In the genomic region with DNA sequence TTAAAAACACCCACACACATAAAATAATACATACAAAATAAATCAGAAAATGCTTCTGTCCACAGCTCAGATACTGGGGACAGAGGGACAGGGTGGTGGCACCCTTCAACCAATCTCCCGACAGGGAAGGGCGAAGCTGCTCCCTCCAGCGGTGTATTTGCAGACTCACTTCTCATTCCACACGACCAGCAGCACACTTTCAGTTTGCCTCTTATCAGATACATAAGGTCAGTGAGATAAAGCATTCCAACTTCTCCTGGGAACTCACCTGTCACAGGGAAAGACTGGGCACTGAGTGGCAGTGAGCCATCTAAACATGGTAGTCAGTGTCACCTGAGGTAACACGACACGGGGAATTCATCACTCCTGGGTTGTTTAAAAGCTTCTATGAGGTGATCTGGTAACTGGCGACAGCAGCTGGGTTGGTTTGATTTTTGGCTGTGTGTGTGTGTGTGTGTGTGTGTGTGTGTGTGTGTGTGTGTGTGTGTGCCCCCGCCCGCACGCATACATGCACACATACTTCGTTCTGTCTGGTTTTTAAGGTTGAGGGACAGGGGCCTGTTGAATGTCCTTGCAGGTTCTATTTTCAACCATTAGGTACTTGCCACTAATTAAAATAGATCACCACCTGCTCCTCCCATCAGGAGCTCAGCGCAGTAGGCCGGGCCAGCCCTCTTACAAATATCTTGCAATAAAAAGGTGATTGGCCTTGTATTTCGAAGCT, we compare ENCODE assay signal across 9 mouse cellular contexts. TPM values are rescaled to one million over a fixed set of nuclear protein-coding genes. Genes with fewer than 3 reads are reported as not detected.
DNase-seq lines count a peak whose midpoint lies in the region; ATAC-seq and TF ChIP-seq lines count a peak whose summit lies in the region.
"Had no signal": no experiment of that assay in that cellular context is flagged by ENCODE, and none has a peak within 500 bp of the region (broad histone marks: within the 10 kb centered on the region; RNA-seq: fewer than 3 reads in every experiment).

No protein-coding gene starts in this region.

- TF ChIP-seq RAD21 in CH12.LX (IDR thresholded peaks at IDR 0.05; ENCODE audit: low read depth, low read length), result peak; percentile 43

- dilution Hi-C loops in CH12.LX (cut with MboI; ENCODE audit: extremely low pct_ligation_motif_present, extremely low pct_unique_long_range_greater_than_20kb, low sequenced_read_pairs), result no loop called here

- peaks cover 37 to 78% of the 10 kb centered on the region in 2 experiments for H3K4me1 ChIP-seq in CH12.LX (ENCODE audit: control insufficient read depth in 1 of 2, insufficient read depth in 2 of 2)
- peaks cover 15% of the 10 kb centered on the region for H3K4me1 ChIP-seq in embryonic fibroblast, embryonic 13.5 days (ENCODE audit: control insufficient read depth, insufficient read depth, low read length)
- no peaks in the 10 kb centered on the region; the same call in 1 of the 2 replicates for H3K4me1 ChIP-seq in intestine, postnatal 0 days (replicated peaks; ENCODE audit: control insufficient read depth, insufficient read depth, low read length)

- no peaks in the 10 kb centered on the region for H3K27me3 ChIP-seq in CH12.LX (replicated peaks)
- H3K27me3 ChIP-seq in intestine, postnatal 0 days (replicated peaks; ENCODE audit: control insufficient read depth, insufficient read depth, low read length), result 0 out of 2 replicates have a peak, but pooled peaks cover 5% of the 10 kb centered on the region
- H3K27me3 ChIP-seq: kidney, embryonic 15.5 days had no signal

- peak overlapping the region; percentile 63 for H3K4me3 ChIP-seq in gastrocnemius, adult 2 months
- H3K4me3 ChIP-seq in CH12.LX (replicated peaks in 1 of 3; ENCODE audit: low read depth in 2 of 3, low read length in 2 of 3, poor library complexity in 1 of 3), result peak overlapping the region; percentile 29 to 62 (median 41)
- no peak overlapping the region for H3K4me3 ChIP-seq in embryonic fibroblast, embryonic 13.5 days (ENCODE audit: insufficient read depth, low read length)
- no peak overlapping the region for H3K4me3 ChIP-seq in intestine, postnatal 0 days (ENCODE audit: low read depth, low read length)
- H3K4me3 ChIP-seq: kidney, embryonic 15.5 days had no signal

- ATAC-seq in intestine, postnatal 0 days, result 0 out of 2 replicates have a peak, but pooled peaks have one; percentile 20

- H3K4me2 ChIP-seq in CH12.LX (ENCODE audit: insufficient read depth, low read depth, poor library complexity, severe bottlenecking), result peak overlapping the region; percentile 93
- H3K4me2 ChIP-seq in intestine, postnatal 0 days (replicated peaks; ENCODE audit: low read depth), result no peak overlapping the region
- H3K4me2 ChIP-seq: kidney, embryonic 15.5 days had no signal

- peak overlapping the region; percentile 91 for H3K9ac ChIP-seq in CH12.LX (ENCODE audit: insufficient read depth, low read depth)
- no peak overlapping the region for H3K9ac ChIP-seq in intestine, postnatal 0 days (ENCODE audit: low read depth, low read length)
- H3K9ac ChIP-seq: kidney, embryonic 15.5 days had no signal

- peaks cover 76% of the 10 kb centered on the region for H3K79me2 ChIP-seq in CH12.LX (replicated peaks; ENCODE audit: control insufficient read depth, extremely low read depth, insufficient read depth, poor library complexity, severe bottlenecking)

- H3K27ac ChIP-seq in gastrocnemius, adult 2 months, result peak overlapping the region; percentile 97
- peak overlapping the region; percentile 99 for H3K27ac ChIP-seq in CH12.LX (ENCODE audit: insufficient read depth, low read depth)
- H3K27ac ChIP-seq in embryonic fibroblast, embryonic 13.5 days (ENCODE audit: insufficient read depth, low read length), result peak overlapping the region; percentile 50; the same call in 1 of the 2 replicates
- no peak overlapping the region for H3K27ac ChIP-seq in intestine, postnatal 0 days (ENCODE audit: low read depth, low read length)
- H3K27ac ChIP-seq: kidney, embryonic 15.5 days had no signal

- whole genome bisulfite sequencing in intestine, postnatal 0 days, result 60% methylated on average over 14 of the region's 14 CpGs

- in situ Hi-C loops in CH12.LX (cut with MboI; ENCODE audit: low pct_ligation_motif_present, low pct_unique_long_range_greater_than_20kb, low sequenced_read_pairs), result no loop called here

- peaks cover 15% of the 10 kb centered on the region for H3K9me3 ChIP-seq in CH12.LX (replicated peaks; ENCODE audit: low read length)
- H3K9me3 ChIP-seq in intestine, postnatal 0 days (ENCODE audit: control insufficient read depth), result no peaks in the 10 kb centered on the region
- H3K9me3 ChIP-seq: kidney, embryonic 15.5 days had no signal

- TF ChIP-seq CTCF in gastrocnemius, adult 2 months (IDR thresholded peaks at IDR 0.05), result peak; percentile 41
- TF ChIP-seq CTCF in CH12.LX (conservative IDR thresholded peaks at IDR 0.05 in 1 of 2, IDR thresholded peaks at IDR 0.05 in 1 of 2; ENCODE audit: low read depth in 2 of 2, low read length in 2 of 2), result peak in 1 of 2 experiments; percentile 78; a peak in 2 of 4 replicates
- TF ChIP-seq CTCF in embryonic fibroblast, embryonic 13.5 days (IDR thresholded peaks at IDR 0.05; ENCODE audit: borderline replicate concordance, insufficient read depth, low read length), result no peak
- peak; percentile 73 for TF ChIP-seq CTCF in intestine, postnatal 0 days (IDR thresholded peaks at IDR 0.05; ENCODE audit: low read depth)

- intact Hi-C loops in gastrocnemius, adult 2 months (cut with DNase I), result loop anchor here (2.0 kb wide), 1 partner anchor 19 kb away; no protein-coding TSS in a partner anchor
- intact Hi-C loops in left cerebral cortex, postnatal 4 days (cut with DNase I), result no loop called here

- TF ChIP-seq EP300 in CH12.LX (IDR thresholded peaks at IDR 0.05; ENCODE audit: low read length), result peak; percentile 63

- H3K36me3 ChIP-seq in CH12.LX (replicated peaks in 1 of 2; ENCODE audit: control insufficient read depth in 1 of 2, insufficient read depth in 1 of 2, low read length in 1 of 2), result peaks cover 48 to 66% of the 10 kb centered on the region in 2 experiments
- no peaks in the 10 kb centered on the region; the same call in 1 of the 2 replicates for H3K36me3 ChIP-seq in intestine, postnatal 0 days (ENCODE audit: control insufficient read depth, insufficient read depth)

- DNase-seq in gastrocnemius, adult 2 months, result peak; percentile 59
- no peak for DNase-seq in gastrocnemius, postnatal 10 days
- DNase-seq in CH12.LX (ENCODE audit: extremely low read depth), result peak; percentile 68
- no peak for DNase-seq in layer of hippocampus, postnatal 25 days (ENCODE audit: extremely low spot score in 1 of 2, low spot score in 1 of 2)
- DNase-seq in left cerebral cortex, postnatal 4 days, result no peak
- DNase-seq in urinary bladder, adult 2 months (ENCODE audit: low spot score), result no peak

- TF ChIP-seq POLR2A in CH12.LX (IDR thresholded peaks at IDR 0.05; ENCODE audit: low read depth, low read length), result no peak
- no peak for TF ChIP-seq POLR2A in embryonic fibroblast, embryonic 13.5 days (IDR thresholded peaks at IDR 0.05; ENCODE audit: low read depth, low read length)

TF ChIP-seq in CH12.LX, 34 proteins besides CTCF, POLR2A, EP300 and RAD21 (continues in another document):
- peak; percentile 90 for TF ChIP-seq MAZ (IDR thresholded peaks at IDR 0.05; ENCODE audit: low read depth, low read length)
- no peak for TF ChIP-seq JUND (conservative IDR thresholded peaks at IDR 0.05; ENCODE audit: low read depth, low read length)
- 0 out of 2 replicates have a peak, but pooled peaks have one; percentile 10 for TF ChIP-seq MAFK (IDR thresholded peaks at IDR 0.05; ENCODE audit: insufficient replicate concordance, low read length)
- TF ChIP-seq ETS1 (conservative IDR thresholded peaks at IDR 0.05; ENCODE audit: low read depth, low read length), result peak; percentile 65; the same call in 1 of the 2 replicates
- peak; percentile 41 for TF ChIP-seq HCFC1 (IDR thresholded peaks at IDR 0.05; ENCODE audit: low read depth, low read length)
- peak; percentile 68; the same call in 1 of the 2 replicates for TF ChIP-seq UBTF (IDR thresholded peaks at IDR 0.05; ENCODE audit: low read depth, low read length)
- TF ChIP-seq NELFE (IDR thresholded peaks at IDR 0.05; ENCODE audit: low read depth, low read length), result 0 out of 2 replicates have a peak, but pooled peaks have one; percentile 28
- TF ChIP-seq PAX5 (IDR thresholded peaks at IDR 0.05; ENCODE audit: low read length), result no peak
- TF ChIP-seq ELF1 (IDR thresholded peaks at IDR 0.05; ENCODE audit: low read depth, low read length), result no peak
- peak; percentile 71 for TF ChIP-seq SIN3A (IDR thresholded peaks at IDR 0.05; ENCODE audit: low read length)
- TF ChIP-seq MAX (IDR thresholded peaks at IDR 0.05; ENCODE audit: low read length), result 0 out of 2 replicates have a peak, but pooled peaks have one; percentile 59
- TF ChIP-seq JUN (IDR thresholded peaks at IDR 0.05; ENCODE audit: insufficient read depth, low read depth, low read length), result no peak
- peak; percentile 91 for TF ChIP-seq ZMIZ1 (IDR thresholded peaks at IDR 0.05; ENCODE audit: low read depth, low read length)
- no peak for TF ChIP-seq ZNF384 (IDR thresholded peaks at IDR 0.05; ENCODE audit: low read depth, low read length)
- no peak for TF ChIP-seq E2F4 (IDR thresholded peaks at IDR 0.05; ENCODE audit: insufficient replicate concordance, low read depth, low read length)

RNA-seq across cellular contexts. Expression of a gene that starts 20.5 kb away (rescaled TPM):
- total RNA-seq in gastrocnemius, adult 2 months (2021), result 100 to 1,000 TPM; 243 to 313 TPM
- 10 to 100 TPM; 50.0 to 61.7 TPM for total RNA-seq in gastrocnemius, postnatal 10 days (2021)
- total RNA-seq in CH12.LX (2012; rRNA removed), result 127 and 149 TPM in 2 replicates
- total RNA-seq in CH12.LX (2014; rRNA removed), result 56.0 and 64.2 TPM in 2 replicates
- 68.4 and 75.3 TPM in 2 replicates for polyA plus RNA-seq in CH12.LX (2012; ENCODE audit: insufficient read length, low read depth)
- 26.2 and 30.8 TPM in 2 replicates for polyA plus RNA-seq in embryonic fibroblast, embryonic 13.5 days (2011; ENCODE audit: insufficient read length, low read depth, missing spikeins)
- 2.5 and 2.8 TPM in 2 replicates for polyA plus RNA-seq in intestine, postnatal 0 days (2015; fragmentation: Nextera tagmentation; extraction: Ambion mirVana)
- total RNA-seq in layer of hippocampus, postnatal 25 days (2021), result 1 to 10 TPM; 7.1 to 8.8 TPM
- 1 to 10 TPM; 2.4 to 3.4 TPM for total RNA-seq in left cerebral cortex, postnatal 4 days (2021)
- 7.1 and 7.5 TPM in 2 replicates for polyA plus RNA-seq in urinary bladder, adult 2 months (2012; rRNA removed)

RNA-seq across cellular contexts. Expression of a gene that starts 48.6 kb away (rescaled TPM):
- 10 to 100 TPM; 16.7 to 18.4 TPM for total RNA-seq in gastrocnemius, adult 2 months (2021)
- 10 to 100 TPM; 26.1 to 28.9 TPM for total RNA-seq in gastrocnemius, postnatal 10 days (2021)
- 49.7 and 59.1 TPM in 2 replicates for total RNA-seq in CH12.LX (2012; rRNA removed)
- 178 and 184 TPM in 2 replicates for total RNA-seq in CH12.LX (2014; rRNA removed)
- 79.8 and 88.8 TPM in 2 replicates for polyA plus RNA-seq in CH12.LX (2012; ENCODE audit: insufficient read length, low read depth)
- 54.9 and 75.0 TPM in 2 replicates for polyA plus RNA-seq in embryonic fibroblast, embryonic 13.5 days (2011; ENCODE audit: insufficient read length, low read depth, missing spikeins)
- polyA plus RNA-seq in intestine, postnatal 0 days (2015; fragmentation: Nextera tagmentation; extraction: Ambion mirVana), result 73.1 and 74.4 TPM in 2 replicates
- 10 to 100 TPM; 40.2 to 40.3 TPM for total RNA-seq in layer of hippocampus, postnatal 25 days (2021)
- 10 to 100 TPM; 69.8 to 70.3 TPM for total RNA-seq in left cerebral cortex, postnatal 4 days (2021)
- polyA plus RNA-seq in urinary bladder, adult 2 months (2012; rRNA removed), result 28.1 and 33.5 TPM in 2 replicates

Comparison
In these comparisons a context has a peak if more than half of its experiments do, and no peak if none do; other contexts are left out.
1. DNase-seq: peak in gastrocnemius, adult 2 months (single experiment) and CH12.LX (single experiment); none in gastrocnemius, postnatal 10 days (single experiment), layer of hippocampus, postnatal 25 days (0 of 2), left cerebral cortex, postnatal 4 days (single experiment) and urinary bladder, adult 2 months (single experiment).
2. H3K4me3 ChIP-seq: peak in gastrocnemius, adult 2 months (single experiment) and CH12.LX (3 of 3); none in embryonic fibroblast, embryonic 13.5 days (single experiment) and intestine, postnatal 0 days (single experiment).
3. RNA of a gene that starts 20.5 kb away (total RNA-seq): 243 to 313 TPM in gastrocnemius, adult 2 months, 56.0 to 149 TPM in CH12.LX and 50.0 to 61.7 TPM in gastrocnemius, postnatal 10 days; 7.1 to 8.8 TPM in layer of hippocampus, postnatal 25 days and 2.4 to 3.4 TPM in left cerebral cortex, postnatal 4 days; every median in the first group is over 4 times any median in the second.